Mouse (Mus musculus) thymus, adult 2 months (tissue): ENCODE results near the gene Six1.

Experiments
- CTCF ChIP-seq: fragments of 200-500 bp; IDR thresholded peaks from 2 replicates; pipeline ENCODE4 v1.5.1; 2012; ENCODE audit warnings: mild to moderate bottlenecking, control low read depth, low read length, moderate library complexity, borderline replicate concordance; ENCODE audit not compliant: control insufficient read depth, poor library complexity, insufficient read depth; ENCODE audit errors: extremely low read depth
- POLR2A ChIP-seq: fragments of 200-500 bp; IDR thresholded peaks from 2 replicates; pipeline ENCODE4 v1.6.1; 2012; ENCODE audit warnings: mild to moderate bottlenecking, low read length, control low read depth, moderate library complexity; ENCODE audit not compliant: control insufficient read depth, poor library complexity, insufficient read depth; ENCODE audit errors: extremely low read depth

DNA sequence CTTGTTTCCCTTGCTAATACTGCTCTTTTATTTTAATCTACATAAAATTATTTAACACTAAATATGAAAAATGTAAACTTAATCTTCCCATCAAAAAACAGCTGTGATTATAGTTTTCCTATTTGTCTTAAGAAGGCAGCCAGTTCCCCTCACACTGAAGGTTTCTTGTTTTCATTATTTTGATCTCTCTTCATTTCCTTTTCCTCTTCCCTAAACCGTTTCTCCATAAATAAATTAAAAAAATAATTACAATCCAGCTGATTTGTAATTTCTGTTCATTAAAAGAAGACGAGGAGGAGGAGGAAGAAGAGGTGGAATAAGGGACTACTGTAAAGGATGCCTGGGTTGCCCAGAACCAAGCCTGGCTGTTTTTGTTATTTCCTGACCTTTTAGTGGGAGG, 10.8 kb downstream of the Six1 start:
- TF ChIP-seq POLR2A (no peak), CTCF (no peak)
